Mouse (Mus musculus) stomach, postnatal 0 days (tissue): Measurements from ENCODE around the gene Kat14.
A peak's percentile ranks its signal among the peaks of the same experiment; 100 is the strongest.

Experiments used
- CTCF ChIP-seq: IDR thresholded peaks from 2 replicates; pipeline ENCODE4 v1.5.1; 2016; ENCODE audit warnings: antibody characterized with exemption, low read depth, mild to moderate bottlenecking, moderate library complexity
- EP300 ChIP-seq: optimal IDR thresholded peaks from 2 replicates; pipeline ENCODE3; 2016; ENCODE audit warnings: antibody characterized with exemption

DNA sequence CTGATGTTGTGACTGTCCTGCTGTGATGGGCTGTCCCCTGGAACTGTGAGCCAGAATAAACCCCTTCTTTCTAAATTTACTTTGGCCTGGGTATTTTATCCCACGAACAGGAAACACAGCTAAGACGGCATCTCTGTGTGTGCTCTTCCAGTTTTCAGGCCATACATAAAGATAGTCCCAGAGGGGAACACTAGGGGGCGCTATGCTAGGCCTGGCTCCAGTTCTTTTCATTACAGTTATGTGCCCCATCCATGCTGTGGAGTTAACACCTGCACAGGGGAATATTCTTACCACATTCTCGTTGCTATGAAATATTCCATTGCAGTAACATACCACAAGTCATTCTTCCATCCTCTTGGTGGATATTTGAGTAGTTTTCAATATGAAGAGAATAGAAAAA, 69.6 kb downstream of the Kat14 start:
- TF ChIP-seq CTCF (peak; percentile 54), EP300 (no peak)
